Mouse (Mus musculus) liver, postnatal 0 days (tissue): ENCODE results near the gene Thsd4. TPM values are rescaled to one million over a fixed set of nuclear protein-coding genes. Genes with fewer than 3 reads are reported as not detected.

Experiments
- ATAC-seq: fragments of 200-750 bp; cut with Nextera tagmentation; 2 replicates; pipeline ENCODE4 v1.8.0; 2017; ENCODE audit warnings: mild to moderate bottlenecking, moderate library complexity
- DNase-seq: peaks from one replicate; pipeline ENCODE4 v3.0.0-alpha.2; 2016
- H3K27ac ChIP-seq: fragments of 300-500 bp; sonication (generic); 2 replicates; pipeline ENCODE4 v1.5.1; 2014; ENCODE audit warnings: antibody characterized with exemption, moderate library complexity, mild to moderate bottlenecking, low read depth
- H3K27me3 ChIP-seq: fragments of 300-500 bp; sonication (generic); 2 replicates; pipeline ENCODE4 v1.6.1; 2014; ENCODE audit warnings: low read length, control low read depth, mixed read lengths; ENCODE audit not compliant: insufficient read depth
- H3K36me3 ChIP-seq: fragments of 300-500 bp; sonication (generic); replicated peaks from 2 replicates; pipeline ENCODE4 v1.6.1; 2014; ENCODE audit warnings: mild to moderate bottlenecking, control low read depth, low read length, moderate library complexity, mixed read lengths; ENCODE audit not compliant: insufficient read depth
- H3K4me1 ChIP-seq: fragments of 300-500 bp; sonication (generic); 2 replicates; pipeline ENCODE4 v1.6.1; 2014; ENCODE audit warnings: antibody characterized with exemption, mild to moderate bottlenecking, control low read depth; ENCODE audit not compliant: insufficient read depth
- H3K4me2 ChIP-seq: fragments of 300-500 bp; sonication (generic); 2 replicates; pipeline ENCODE4 v1.6.1; 2014; ENCODE audit warnings: low read depth, mild to moderate bottlenecking, low read length, moderate library complexity, mixed read lengths
- H3K4me3 ChIP-seq: fragments of 300-500 bp; sonication (generic); 2 replicates; pipeline ENCODE4 v1.5.1; 2014; ENCODE audit warnings: low read depth, low read length
- H3K9ac ChIP-seq: fragments of 300-500 bp; sonication (generic); replicated peaks from 2 replicates; pipeline ENCODE4 v1.6.1; 2014; ENCODE audit warnings: mild to moderate bottlenecking, moderate library complexity
- H3K9me3 ChIP-seq: fragments of 300-500 bp; sonication (generic); 2 replicates; pipeline ENCODE4 v1.6.1; 2016; ENCODE audit warnings: mild to moderate bottlenecking, control low read depth, low read length, mixed read lengths
- CTCF ChIP-seq: sonication (generic); IDR thresholded peaks from 2 replicates; pipeline ENCODE4 v1.5.1; 2016; ENCODE audit warnings: antibody characterized with exemption, low read depth
- EP300 ChIP-seq: IDR thresholded peaks from 2 replicates; pipeline ENCODE4 v1.6.1; 2016; ENCODE audit warnings: antibody characterized with exemption, low read depth, mild to moderate bottlenecking
- WGBS: fragments of 180-500 bp; shearing (Covaris S2); extraction: QIAGEN DNeasy Blood & Tissue Kit; methylation state at CpG from one replicate; pipeline ENCODE4 v1.1.7; 2014; ENCODE audit not compliant: insufficient replicate concordance; 5-methylcytosine and 5-hydroxymethylcytosine counted together
- polyA plus RNA-seq: library from polyadenylated mRNA; unstranded; fragments of >200 nt; fragmentation: Nextera tagmentation; extraction: Ambion mirVana; gene quantifications from 2 replicates; pipeline ENCODE4 v1.2.1, GENCODE M21; 2015

The Thsd4 gene
- polyA plus RNA-seq, 1 experiment from 2014 or later: 0.70 TPM

- TF ChIP-seq EP300 (no peak), CTCF (no peak)
- WGBS: 79% methylated on average over 7 of the region's 7 CpGs
- H3K4me1 ChIP-seq: no peaks in the 10 kb centered on the region
- no peak overlapping the region for H3K4me2 ChIP-seq
- ATAC-seq: no peak
- no peaks in the 10 kb centered on the region for H3K9me3 ChIP-seq
- no peak overlapping the region for H3K27ac ChIP-seq
- no peaks in the 10 kb centered on the region for H3K27me3 ChIP-seq
- no peaks in the 10 kb centered on the region for H3K36me3 ChIP-seq
- no peak overlapping the region for H3K9ac ChIP-seq
- no peak for DNase-seq
- no peak overlapping the region for H3K4me3 ChIP-seq
Observed at GRCm38 (mm10) chr9:60148988-60149387, 372.9 kb downstream of the Thsd4 start.

DNA sequence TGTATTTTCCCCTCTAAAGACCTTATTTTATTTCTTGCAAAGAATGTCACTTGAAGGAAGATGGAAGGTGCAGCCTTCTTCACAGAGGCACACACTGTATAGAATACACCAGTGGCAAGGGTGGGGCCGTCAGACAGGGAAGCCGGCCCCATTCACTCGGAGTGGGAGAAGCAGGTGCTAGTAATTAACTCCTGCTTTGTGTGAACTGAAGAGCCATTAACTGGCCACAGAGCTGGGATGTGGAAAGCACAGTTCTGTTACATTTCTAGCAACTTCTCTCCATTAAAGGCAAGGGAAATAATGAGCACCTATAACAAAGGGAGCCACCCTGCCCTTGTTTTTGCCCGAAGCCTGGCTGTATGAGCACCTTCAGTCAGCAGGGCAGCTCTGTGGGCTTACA lies 374.4 kb downstream of the Thsd4 start:
- no peaks in the 10 kb centered on the region for H3K36me3 ChIP-seq
- H3K4me1 ChIP-seq: no peaks in the 10 kb centered on the region
- no peak for TF ChIP-seq EP300
- no peak for TF ChIP-seq CTCF
- H3K4me2 ChIP-seq: no peak overlapping the region
- ATAC-seq (no peak), DNase-seq (no peak)
- no peak overlapping the region for H3K9ac ChIP-seq
- no peak overlapping the region for H3K4me3 ChIP-seq
- no peaks in the 10 kb centered on the region for H3K27me3 ChIP-seq
- no peak overlapping the region for H3K27ac ChIP-seq
- H3K9me3 ChIP-seq: no peaks in the 10 kb centered on the region
- 77% methylated on average over 4 of the region's 4 CpGs for WGBS

DNA sequence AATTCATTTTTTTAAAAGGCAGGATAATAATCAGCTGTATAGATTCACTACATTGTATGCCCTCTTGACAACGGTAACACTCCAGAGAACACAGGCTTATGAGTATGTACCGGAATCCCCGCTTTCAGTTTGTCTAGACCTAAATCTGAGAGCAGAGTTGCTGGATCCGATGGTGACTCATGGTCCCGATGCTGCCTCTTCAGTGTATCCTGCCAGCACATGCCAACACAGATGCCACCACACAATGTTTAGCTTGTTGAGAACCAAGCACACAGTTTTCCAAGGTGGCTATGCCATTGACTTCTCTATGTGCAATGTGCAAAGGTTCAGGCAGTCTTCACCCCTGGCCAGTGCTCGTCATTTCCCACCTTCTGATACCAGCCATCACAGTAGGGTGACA lies 378.0 kb downstream of the Thsd4 start:
- Histone ChIP-seq H3K36me3 (no peaks in the 10 kb centered on the region), H3K9ac (no peak overlapping the region), H3K27me3 (no peaks in the 10 kb centered on the region), H3K4me3 (no peak overlapping the region), H3K9me3 (no peaks in the 10 kb centered on the region), H3K27ac (no peak overlapping the region), H3K4me1 (no peaks in the 10 kb centered on the region), H3K4me2 (no peak overlapping the region)
- DNase-seq (no peak), ATAC-seq (no peak)
- no peak for TF ChIP-seq EP300
- WGBS: 86% methylated on average over 6 of the region's 6 CpGs

- DNase-seq (no peak), ATAC-seq (no peak)
- H3K4me1 ChIP-seq: no peaks in the 10 kb centered on the region
- TF ChIP-seq CTCF: no peak
- no peak for TF ChIP-seq EP300
- H3K36me3 ChIP-seq: no peaks in the 10 kb centered on the region
- no peak overlapping the region for H3K9ac ChIP-seq
- H3K9me3 ChIP-seq: no peaks in the 10 kb centered on the region
- no peak overlapping the region for H3K4me2 ChIP-seq
- H3K27me3 ChIP-seq: no peaks in the 10 kb centered on the region
- no peak overlapping the region for H3K27ac ChIP-seq
- no peak overlapping the region for H3K4me3 ChIP-seq
- 64% methylated on average over 7 of the region's 7 CpGs for WGBS
Observed at GRCm38 (mm10) chr9:60141081-60141514, 380.7 kb downstream of the Thsd4 start.

GRCm38 (mm10) chr9:60140411-60140810 lies 381.4 kb downstream of the Thsd4 start:
- Histone ChIP-seq H3K4me3 (no peak overlapping the region), H3K36me3 (no peaks in the 10 kb centered on the region), H3K9me3 (no peaks in the 10 kb centered on the region), H3K4me1 (no peaks in the 10 kb centered on the region), H3K27ac (no peak overlapping the region), H3K4me2 (no peak overlapping the region), H3K9ac (no peak overlapping the region), H3K27me3 (no peaks in the 10 kb centered on the region)
- WGBS: 55% methylated on average over 6 of the region's 6 CpGs
- no peak for ATAC-seq
- no peak for DNase-seq
- TF ChIP-seq EP300 (no peak), CTCF (no peak)

- Histone ChIP-seq H3K36me3 (no peaks in the 10 kb centered on the region), H3K4me3 (no peak overlapping the region), H3K4me2 (no peak overlapping the region), H3K4me1 (no peaks in the 10 kb centered on the region), H3K27me3 (no peaks in the 10 kb centered on the region), H3K27ac (no peak overlapping the region), H3K9ac (no peak overlapping the region), H3K9me3 (no peaks in the 10 kb centered on the region)
- no peak for ATAC-seq
- DNase-seq: no peak
- WGBS: 79% methylated on average over 10 of the region's 10 CpGs
- TF ChIP-seq EP300: no peak
- no peak for TF ChIP-seq CTCF
Observed at GRCm38 (mm10) chr9:60139446-60139845, 382.4 kb downstream of the Thsd4 start.

DNA sequence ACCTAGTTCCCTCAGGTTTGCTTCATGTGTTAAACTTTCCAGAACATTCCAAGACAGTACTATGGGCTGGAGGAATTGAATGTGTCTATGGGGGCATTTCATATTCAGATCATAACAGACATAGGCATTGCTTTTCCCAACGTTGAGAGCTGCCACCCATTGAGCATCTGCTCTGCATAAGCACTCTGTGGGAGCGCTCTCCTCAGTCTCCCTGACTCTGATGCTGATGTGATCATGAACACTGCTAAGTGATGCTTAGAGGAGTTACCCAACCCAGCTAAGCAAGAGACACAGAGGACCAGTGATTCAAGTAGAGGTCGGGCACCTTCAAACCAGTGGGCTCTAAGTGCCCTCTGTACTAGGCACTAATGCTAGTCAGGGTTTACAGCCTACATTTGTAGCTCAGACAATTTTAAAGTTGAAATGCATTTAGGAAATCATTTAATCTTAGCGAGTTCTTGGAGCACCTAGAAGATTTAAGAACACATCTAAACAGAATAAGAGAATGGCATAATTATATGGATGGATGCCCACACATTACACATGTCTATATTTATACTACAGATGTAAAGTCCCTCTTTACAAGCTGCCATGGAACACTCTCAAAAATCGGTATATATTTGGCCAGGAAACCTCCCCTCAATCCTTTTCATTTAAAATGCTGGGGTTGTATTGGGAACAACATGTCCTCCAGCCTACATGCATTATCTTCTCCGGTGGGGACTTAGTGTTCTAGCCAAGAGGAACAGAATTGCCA lies 392.4 kb downstream of the Thsd4 start:
- no peak for ATAC-seq
- WGBS: 68% methylated on average over 6 of the region's 6 CpGs
- H3K36me3 ChIP-seq: no peaks in the 10 kb centered on the region
- no peaks in the 10 kb centered on the region for H3K9me3 ChIP-seq
- no peak for TF ChIP-seq EP300
- no peak for TF ChIP-seq CTCF
- DNase-seq: no peak
- H3K4me3 ChIP-seq: no peak overlapping the region
- H3K27me3 ChIP-seq: no peaks in the 10 kb centered on the region
- no peak overlapping the region for H3K27ac ChIP-seq
- H3K9ac ChIP-seq: no peak overlapping the region
- no peak overlapping the region for H3K4me2 ChIP-seq
- H3K4me1 ChIP-seq: no peaks in the 10 kb centered on the region
